10 mouse cellular contexts compared by ENCODE assay signal in genomic region chr17:35914975-35915374, GRCm38 (mm10). TPM values are rescaled to one million over a fixed set of nuclear protein-coding genes. Genes with fewer than 3 reads are reported as not detected.
DNase-seq lines count a peak whose midpoint lies in the region; ATAC-seq and TF ChIP-seq lines count a peak whose summit lies in the region.
"Had no signal": no experiment of that assay in that cellular context is flagged by ENCODE, and none has a peak within 500 bp of the region (broad histone marks: within the 10 kb centered on the region; RNA-seq: fewer than 3 reads in every experiment).

No protein-coding gene starts in this region.

- ATAC-seq in heart, embryonic 15.5 days (replicated peaks; ENCODE audit: insufficient number of reproducible peaks, insufficient read depth, low FRiP score, low read depth): no peak
- no peak for ATAC-seq in hindbrain, embryonic 14.5 days (ENCODE audit: low FRiP score)
- ATAC-seq in midbrain, embryonic 12.5 days (ENCODE audit: low FRiP score, low read depth): no peak
- ATAC-seq in megakaryocyte progenitor cell, adult 5-6 weeks (replicated peaks; ENCODE audit: poor library complexity): no peak
- ATAC-seq: Patski had no signal

- no peaks in the 10 kb centered on the region for H3K9me3 ChIP-seq in heart, embryonic 15.5 days (replicated peaks)
- H3K9me3 ChIP-seq in ES-E14 (ENCODE audit: control insufficient read depth, insufficient read depth, low read depth, low read length): no peaks in the 10 kb centered on the region
- H3K9me3 ChIP-seq in hindbrain, embryonic 14.5 days (ENCODE audit: control insufficient read depth, low read length): no peaks in the 10 kb centered on the region
- no peaks in the 10 kb centered on the region for H3K9me3 ChIP-seq in midbrain, embryonic 12.5 days

- no peak overlapping the region for H3K27ac ChIP-seq in heart, embryonic 15.5 days
- H3K27ac ChIP-seq in ES-E14 (ENCODE audit: insufficient read depth, low read depth, low read length, poor library complexity, severe bottlenecking): no peak overlapping the region
- no peak overlapping the region for H3K27ac ChIP-seq in hindbrain, embryonic 14.5 days
- no peak overlapping the region for H3K27ac ChIP-seq in midbrain, embryonic 12.5 days (replicated peaks)

- H3K4me2 ChIP-seq in heart, embryonic 15.5 days: peak overlapping the region; percentile 73
- peak overlapping the region; percentile 97 for H3K4me2 ChIP-seq in hindbrain, embryonic 14.5 days (replicated peaks)
- peak overlapping the region; percentile 71; the same call in 1 of the 2 replicates for H3K4me2 ChIP-seq in midbrain, embryonic 12.5 days (replicated peaks)

- in situ Hi-C loops in ES-E14 (cut with MboI; ENCODE audit: low sequenced_read_pairs in 2 of 2, unreplicated experiment in 2 of 2): no loop called here

- H3K27me3 ChIP-seq in heart, embryonic 15.5 days: no peaks in the 10 kb centered on the region
- no peaks in the 10 kb centered on the region for H3K27me3 ChIP-seq in hindbrain, embryonic 14.5 days (ENCODE audit: control insufficient read depth, insufficient read depth, low read length)
- no peaks in the 10 kb centered on the region for H3K27me3 ChIP-seq in midbrain, embryonic 12.5 days
- H3K27me3 ChIP-seq: Patski had no signal

- WGBS in heart, embryonic 15.5 days: 74% methylated on average over 6 of the region's 6 CpGs
- WGBS in hindbrain, embryonic 14.5 days: 87% methylated on average over 6 of the region's 6 CpGs
- 87% methylated on average over 6 of the region's 6 CpGs for WGBS in midbrain, embryonic 12.5 days

- peaks cover 20% of the 10 kb centered on the region for H3K4me1 ChIP-seq in heart, embryonic 15.5 days (replicated peaks)
- peaks cover 0 to 10% of the 10 kb centered on the region in 2 experiments; a peak in 2 of 4 replicates for H3K4me1 ChIP-seq in ES-E14 (ENCODE audit: control insufficient read depth in 2 of 2, insufficient read depth in 2 of 2, low read length in 2 of 2, poor library complexity in 1 of 2)
- H3K4me1 ChIP-seq in hindbrain, embryonic 14.5 days (replicated peaks; ENCODE audit: control insufficient read depth, insufficient read depth, low read length): peaks cover 14% of the 10 kb centered on the region
- H3K4me1 ChIP-seq in midbrain, embryonic 12.5 days: peaks cover 17% of the 10 kb centered on the region

- peaks cover 31% of the 10 kb centered on the region for H3K36me3 ChIP-seq in heart, embryonic 15.5 days
- peaks cover 39% of the 10 kb centered on the region for H3K36me3 ChIP-seq in ES-E14 (ENCODE audit: control insufficient read depth, insufficient read depth, low read length, poor library complexity, severe bottlenecking)
- H3K36me3 ChIP-seq in hindbrain, embryonic 14.5 days (replicated peaks; ENCODE audit: control insufficient read depth, insufficient read depth): peaks cover 24% of the 10 kb centered on the region; the same call in 1 of the 2 replicates
- H3K36me3 ChIP-seq in midbrain, embryonic 12.5 days: peaks cover 31% of the 10 kb centered on the region

- no peak overlapping the region for H3K9ac ChIP-seq in heart, embryonic 15.5 days
- H3K9ac ChIP-seq in ES-E14 (ENCODE audit: insufficient read depth, low read depth, low read length, poor library complexity, severe bottlenecking): peak overlapping the region; percentile 92; the same call in 1 of the 2 replicates
- no peak overlapping the region for H3K9ac ChIP-seq in hindbrain, embryonic 14.5 days
- no peak overlapping the region for H3K9ac ChIP-seq in midbrain, embryonic 12.5 days (replicated peaks)

- DNase-seq in heart, adult 9 months (ENCODE audit: low spot score in 2 of 2): no peak
- DNase-seq in ES-E14 (ENCODE audit: low read depth, low spot score): no peak
- DNase-seq in hindbrain, embryonic 14.5 days (ENCODE audit: low spot score): no peak
- DNase-seq in ovary, postnatal 36 days (ENCODE audit: low spot score): no peak
- DNase-seq in gastrocnemius, adult 8-10 months (ENCODE audit: low spot score in 2 of 2): no peak
- DNase-seq: lung, postnatal 4 days had no signal

- H3K4me3 ChIP-seq in heart, embryonic 15.5 days: peak overlapping the region; percentile 83
- H3K4me3 ChIP-seq in ES-E14 (ENCODE audit: insufficient read depth in 1 of 2, low read depth in 1 of 2, low read length in 2 of 2, poor library complexity in 1 of 2, severe bottlenecking in 1 of 2): peak overlapping the region; percentile 78 to 93; a peak in 3 of 4 replicates
- peak overlapping the region; percentile 64; the same call in 1 of the 2 replicates for H3K4me3 ChIP-seq in hindbrain, embryonic 14.5 days (replicated peaks; ENCODE audit: low read length)
- H3K4me3 ChIP-seq in midbrain, embryonic 12.5 days: peak overlapping the region; percentile 78; the same call in 1 of the 2 replicates

TF ChIP-seq in ES-E14, 5 proteins besides CTCF, POLR2A, EP300 and RAD21:
- no peak for TF ChIP-seq ZNF384 (IDR thresholded peaks at IDR 0.05; ENCODE audit: low read depth, low read length)
- TF ChIP-seq HCFC1 (IDR thresholded peaks at IDR 0.05; ENCODE audit: borderline replicate concordance, insufficient read depth, low read length): no peak
- no peak for TF ChIP-seq ZC3H11A (IDR thresholded peaks at IDR 0.05; ENCODE audit: borderline replicate concordance, low read depth, low read length)
- TF ChIP-seq CHD2 (IDR thresholded peaks at IDR 0.05; ENCODE audit: low read depth, low read length): no peak
- no peak for TF ChIP-seq MAFK (IDR thresholded peaks at IDR 0.05; ENCODE audit: insufficient read depth, low read depth, low read length)

RNA-seq across cellular contexts. Expression of gene Mrps18b, which starts 1.2 kb away (rescaled TPM):
- 64.2 and 69.2 TPM in 2 replicates for polyA plus RNA-seq in heart, embryonic 15.5 days (2015; fragmentation: Nextera tagmentation; extraction: Ambion mirVana)
- 189 and 226 TPM in 2 replicates for total RNA-seq in ES-E14 (2012; rRNA removed)
- 61.4 and 63.6 TPM in 2 replicates for polyA plus RNA-seq in hindbrain, embryonic 14.5 days (2014; fragmentation: Nextera tagmentation; extraction: Ambion mirVana)
- polyA plus RNA-seq in midbrain, embryonic 12.5 days (2016; fragmentation: Nextera tagmentation; extraction: Ambion mirVana): 45.5 and 53.6 TPM in 2 replicates
- 10 to 100 TPM; 57.4 to 60.4 (median 58.1) TPM for total RNA-seq in gastrocnemius, adult 8-10 months (2022)
- 96.2 and 142 TPM in 2 replicates for total RNA-seq in megakaryocyte progenitor cell, adult 5-6 weeks (2015)
- total RNA-seq in megakaryocyte progenitor cell, adult 5-6 weeks (2017): 68.3 and 76.4 TPM in 2 replicates

RNA-seq across cellular contexts. Expression of gene Ppp1r10, which starts 1.3 kb away (rescaled TPM):
- 26.5 and 28.1 TPM in 2 replicates for polyA plus RNA-seq in heart, embryonic 15.5 days (2015; fragmentation: Nextera tagmentation; extraction: Ambion mirVana)
- 64.8 and 68.2 TPM in 2 replicates for total RNA-seq in ES-E14 (2012; rRNA removed)
- polyA plus RNA-seq in hindbrain, embryonic 14.5 days (2014; fragmentation: Nextera tagmentation; extraction: Ambion mirVana): 34.8 and 37.9 TPM in 2 replicates
- 68.6 and 70.4 TPM in 2 replicates for polyA plus RNA-seq in midbrain, embryonic 12.5 days (2016; fragmentation: Nextera tagmentation; extraction: Ambion mirVana)
- 10 to 100 TPM; 13.0 to 30.1 (median 14.3) TPM for total RNA-seq in gastrocnemius, adult 8-10 months (2022)
- 75.7 and 80.1 TPM in 2 replicates for total RNA-seq in megakaryocyte progenitor cell, adult 5-6 weeks (2015)
- 121 and 126 TPM in 2 replicates for total RNA-seq in megakaryocyte progenitor cell, adult 5-6 weeks (2017)

RNA-seq across cellular contexts. Expression of gene Atat1, which starts 5.1 kb away (rescaled TPM):
- 38.7 and 50.7 TPM in 2 replicates for polyA plus RNA-seq in heart, embryonic 15.5 days (2015; fragmentation: Nextera tagmentation; extraction: Ambion mirVana)
- total RNA-seq in ES-E14 (2012; rRNA removed): 12.5 and 12.9 TPM in 2 replicates
- 387 and 408 TPM in 2 replicates for polyA plus RNA-seq in hindbrain, embryonic 14.5 days (2014; fragmentation: Nextera tagmentation; extraction: Ambion mirVana)
- polyA plus RNA-seq in midbrain, embryonic 12.5 days (2016; fragmentation: Nextera tagmentation; extraction: Ambion mirVana): 279 and 282 TPM in 2 replicates
- total RNA-seq in gastrocnemius, adult 8-10 months (2022): 1 to 10 TPM; 2.9 to 4.4 (median 3.6) TPM
- total RNA-seq in megakaryocyte progenitor cell, adult 5-6 weeks (2015): 6.0 and 8.8 TPM in 2 replicates
- total RNA-seq in megakaryocyte progenitor cell, adult 5-6 weeks (2017): 4.6 and 10.7 TPM in 2 replicates

RNA-seq across cellular contexts. Expression of gene 2310061I04Rik, which starts 17.7 kb away (rescaled TPM):
- polyA plus RNA-seq in heart, embryonic 15.5 days (2015; fragmentation: Nextera tagmentation; extraction: Ambion mirVana): 23.9 and 27.6 TPM in 2 replicates
- total RNA-seq in ES-E14 (2012; rRNA removed): 13.6 and 15.8 TPM in 2 replicates
- 55.3 and 57.5 TPM in 2 replicates for polyA plus RNA-seq in hindbrain, embryonic 14.5 days (2014; fragmentation: Nextera tagmentation; extraction: Ambion mirVana)
- 24.9 and 29.2 TPM in 2 replicates for polyA plus RNA-seq in midbrain, embryonic 12.5 days (2016; fragmentation: Nextera tagmentation; extraction: Ambion mirVana)
- total RNA-seq in gastrocnemius, adult 8-10 months (2022): 10 to 100 TPM; 52.7 to 68.7 (median 62.6) TPM
- total RNA-seq in megakaryocyte progenitor cell, adult 5-6 weeks (2015): 38.8 and 51.8 TPM in 2 replicates
- total RNA-seq in megakaryocyte progenitor cell, adult 5-6 weeks (2017): 4.5 and 7.5 TPM in 2 replicates

RNA-seq across cellular contexts. Expression of gene Dhx16, which starts 35.4 kb away (rescaled TPM):
- 19.7 and 31.1 TPM in 2 replicates for polyA plus RNA-seq in heart, embryonic 15.5 days (2015; fragmentation: Nextera tagmentation; extraction: Ambion mirVana)
- 202 and 391 TPM in 2 replicates for total RNA-seq in ES-E14 (2012; rRNA removed)
- 25.8 and 29.0 TPM in 2 replicates for polyA plus RNA-seq in hindbrain, embryonic 14.5 days (2014; fragmentation: Nextera tagmentation; extraction: Ambion mirVana)
- polyA plus RNA-seq in midbrain, embryonic 12.5 days (2016; fragmentation: Nextera tagmentation; extraction: Ambion mirVana): 47.8 and 48.2 TPM in 2 replicates
- total RNA-seq in gastrocnemius, adult 8-10 months (2022): 10 to 100 TPM; 13.5 to 16.8 (median 16.0) TPM
- 100 and 110 TPM in 2 replicates for total RNA-seq in megakaryocyte progenitor cell, adult 5-6 weeks (2015)
- 78.2 and 82.0 TPM in 2 replicates for total RNA-seq in megakaryocyte progenitor cell, adult 5-6 weeks (2017)
